Mouse (Mus musculus): ENCODE measurements at regions not wholly inside any gene's neighbourhood (a gene's known extent, or its start where the extent isn't known, plus 50 kb on each side); places are given as distances from the start of the nearest gene placed in this dataset.

DNA sequence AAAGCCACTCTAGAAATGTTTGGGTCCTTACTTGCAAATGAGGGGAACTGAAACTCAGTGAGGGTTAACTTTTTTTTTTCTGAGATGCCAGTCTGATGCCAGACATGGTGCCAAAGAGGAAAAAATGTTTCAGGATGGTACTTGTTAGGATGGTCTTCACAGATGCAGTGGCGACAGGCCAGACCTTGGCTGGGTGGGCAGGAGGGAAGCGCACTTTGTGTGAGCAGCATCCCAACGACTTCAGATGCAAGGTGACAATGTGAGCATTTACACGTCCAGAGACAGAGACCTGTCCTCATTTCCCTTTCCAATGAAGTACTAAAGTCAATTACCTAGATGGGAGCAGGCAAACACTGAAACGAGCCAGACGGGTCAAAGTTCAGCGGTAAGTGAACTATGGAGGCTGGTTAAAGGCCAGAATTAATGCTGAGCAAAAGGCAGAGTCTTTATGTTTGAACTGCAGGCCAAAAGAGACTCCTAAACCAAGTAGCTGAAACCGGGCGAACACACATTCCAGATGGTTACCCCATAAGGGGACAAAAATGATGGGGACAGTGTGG is 213.7 kb upstream of the Ccdc122 start:
- DNase-seq (ENCODE audit: low read depth, low spot score), result no peak

DNA sequence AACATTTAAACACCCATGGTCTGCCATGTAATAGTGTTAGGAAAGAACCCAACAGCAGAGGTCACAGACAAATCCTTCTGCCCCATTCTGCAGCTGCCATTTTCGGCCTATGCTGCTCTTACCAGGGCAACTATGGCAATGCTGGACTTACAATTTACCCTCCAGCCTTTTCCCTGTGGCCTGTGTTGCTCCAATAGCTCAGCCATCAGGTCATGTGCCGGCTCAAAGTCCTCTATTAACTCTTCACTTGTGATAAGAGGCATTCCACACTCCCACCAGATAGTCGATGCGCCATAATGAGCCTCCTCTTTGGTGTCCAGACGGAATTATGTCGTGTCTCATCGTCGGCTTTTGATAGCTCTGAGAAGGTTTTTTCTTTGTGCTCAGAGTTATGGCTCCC is 214.7 kb upstream of the Ccdc122 start:
- no peak for DNase-seq (ENCODE audit: low read depth, low spot score)

GRCm38 (mm10) chr14:76821484-76821883 is 215.1 kb upstream of the Ccdc122 start:
- DNase-seq (ENCODE audit: low read depth, low spot score), result no peak

- no peak for DNase-seq (ENCODE audit: low read depth, low spot score)
Observed at GRCm38 (mm10) chr14:76820989-76821388, 215.6 kb upstream of the Ccdc122 start.

DNA sequence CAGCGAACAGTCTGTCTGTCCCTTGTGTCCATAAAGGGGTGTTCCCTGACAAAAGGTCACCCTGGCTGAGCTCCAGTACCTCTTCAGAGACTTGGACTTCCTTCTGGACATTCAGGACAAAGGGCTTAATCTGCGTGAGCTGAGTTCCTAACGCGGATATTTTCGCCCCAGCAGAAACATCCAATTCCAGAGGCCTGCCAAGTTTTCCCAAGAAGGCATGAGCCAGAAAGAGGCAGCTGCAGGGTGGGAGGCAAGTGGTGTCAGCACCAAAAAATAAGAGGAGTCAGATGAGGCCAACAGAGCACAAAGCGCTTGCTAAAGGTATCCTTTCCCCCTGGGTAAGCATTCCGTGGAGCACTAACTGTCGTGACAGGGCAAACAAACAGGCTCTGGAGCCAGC is 216.9 kb upstream of the Ccdc122 start:
- DNase-seq (ENCODE audit: low read depth, low spot score), result no peak

- no peak for DNase-seq (ENCODE audit: low read depth, low spot score)
Observed at GRCm38 (mm10) chr14:76818256-76819010, 218.1 kb upstream of the Ccdc122 start.

DNA sequence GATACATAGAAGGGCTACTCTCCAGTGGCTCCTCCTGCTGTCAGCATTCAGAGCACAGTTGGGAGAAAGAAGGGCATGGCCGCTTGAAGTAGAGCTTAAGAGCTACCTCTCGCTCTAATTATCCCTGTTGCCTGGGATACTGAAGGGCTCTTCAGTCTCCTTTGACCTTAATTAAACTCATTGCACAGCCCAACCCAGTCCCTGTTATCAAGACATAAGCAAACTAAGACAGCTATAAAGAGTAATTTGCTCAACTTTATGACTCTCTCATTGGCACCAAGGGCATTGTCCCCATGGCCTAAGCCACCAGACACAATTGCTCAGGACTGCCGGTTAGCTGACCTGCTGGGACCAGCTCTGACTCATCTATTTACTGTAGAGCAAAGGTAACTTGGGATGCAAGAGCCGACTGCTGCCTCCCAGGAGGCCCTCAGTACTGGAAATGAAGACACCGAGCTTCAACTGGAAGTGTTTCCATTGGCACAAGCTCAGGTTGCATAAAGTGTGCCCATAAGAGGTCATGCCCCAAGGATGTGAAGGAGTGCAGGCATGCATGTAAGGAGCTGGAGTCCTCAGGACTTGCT is 219.3 kb upstream of the Ccdc122 start:
- no peak for DNase-seq (ENCODE audit: low read depth, low spot score)

DNA sequence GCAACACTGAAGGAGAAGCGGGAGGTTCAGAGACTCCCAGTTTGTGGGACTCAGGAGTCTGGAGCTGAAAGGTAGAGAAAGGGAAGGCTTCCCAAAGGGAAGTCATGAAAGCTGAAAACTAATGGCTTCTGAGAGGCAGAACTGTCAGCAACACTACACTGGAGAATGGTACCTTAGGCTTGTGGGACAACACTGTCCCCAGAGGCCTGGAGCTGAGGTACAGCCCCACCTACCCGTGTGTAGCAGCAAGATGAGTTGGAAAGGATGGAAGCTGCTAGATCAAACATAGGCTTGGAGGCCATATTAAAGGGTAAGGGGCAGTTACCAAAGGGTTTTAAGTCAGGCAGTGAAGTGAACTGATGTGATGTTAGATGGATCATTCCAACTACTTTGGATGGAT is 219.9 kb upstream of the Ccdc122 start:
- no peak for DNase-seq (ENCODE audit: low read depth, low spot score)

- DNase-seq (ENCODE audit: low read depth, low spot score), result no peak
Observed at GRCm38 (mm10) chr14:76812155-76812875, 224.3 kb upstream of the Ccdc122 start.

DNA sequence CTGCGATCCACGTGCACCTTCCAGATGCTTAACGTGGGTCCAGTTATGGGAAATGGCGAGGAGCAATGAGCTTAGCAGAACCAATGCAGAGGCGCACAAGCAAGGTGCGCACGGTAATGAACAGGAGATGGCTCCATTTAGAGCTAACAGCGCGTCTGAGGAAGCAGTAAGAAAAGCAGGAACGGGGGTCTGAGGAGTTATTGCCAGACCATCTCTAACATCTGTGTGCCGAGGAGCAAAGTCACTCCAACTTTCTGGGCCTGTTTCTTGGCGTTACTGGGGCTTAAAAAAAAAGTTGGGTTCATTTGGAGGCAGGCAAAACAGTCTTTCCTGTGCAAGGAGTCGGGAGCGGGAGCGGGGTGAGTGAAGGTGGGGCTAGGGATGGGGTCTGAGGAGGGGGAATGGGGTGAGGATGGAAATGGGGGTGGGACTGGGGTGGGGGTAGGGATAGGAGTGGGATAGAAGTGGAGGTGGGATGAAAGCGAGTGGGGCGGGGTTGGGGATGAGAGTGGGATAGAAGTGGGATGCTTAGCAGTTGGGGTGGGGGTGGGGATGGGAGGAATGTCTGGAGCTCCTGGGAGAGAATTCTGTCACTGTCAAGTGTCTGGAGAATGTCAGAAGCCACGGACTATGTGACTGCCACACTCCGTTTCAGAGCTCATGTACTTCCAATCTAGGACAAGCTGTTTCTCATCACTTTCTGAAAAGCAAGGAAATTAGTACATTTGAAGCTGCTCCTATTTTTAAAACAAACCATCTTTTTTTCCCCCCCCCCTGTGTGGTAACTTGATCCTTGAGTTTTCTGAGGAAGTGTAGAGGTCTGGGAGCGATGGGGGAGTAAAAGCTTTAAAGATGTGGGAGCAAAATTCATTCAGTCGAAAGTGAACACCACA is 225.6 kb upstream of the Ccdc122 start:
- no peak for DNase-seq (ENCODE audit: low read depth, low spot score)

- DNase-seq (ENCODE audit: low read depth, low spot score), result no peak
Observed at GRCm38 (mm10) chr14:76810041-76810440, 226.5 kb upstream of the Ccdc122 start.

- DNase-seq (ENCODE audit: low read depth, low spot score), result no peak
Observed at GRCm38 (mm10) chr14:76809411-76809810, 227.2 kb upstream of the Ccdc122 start.

DNA sequence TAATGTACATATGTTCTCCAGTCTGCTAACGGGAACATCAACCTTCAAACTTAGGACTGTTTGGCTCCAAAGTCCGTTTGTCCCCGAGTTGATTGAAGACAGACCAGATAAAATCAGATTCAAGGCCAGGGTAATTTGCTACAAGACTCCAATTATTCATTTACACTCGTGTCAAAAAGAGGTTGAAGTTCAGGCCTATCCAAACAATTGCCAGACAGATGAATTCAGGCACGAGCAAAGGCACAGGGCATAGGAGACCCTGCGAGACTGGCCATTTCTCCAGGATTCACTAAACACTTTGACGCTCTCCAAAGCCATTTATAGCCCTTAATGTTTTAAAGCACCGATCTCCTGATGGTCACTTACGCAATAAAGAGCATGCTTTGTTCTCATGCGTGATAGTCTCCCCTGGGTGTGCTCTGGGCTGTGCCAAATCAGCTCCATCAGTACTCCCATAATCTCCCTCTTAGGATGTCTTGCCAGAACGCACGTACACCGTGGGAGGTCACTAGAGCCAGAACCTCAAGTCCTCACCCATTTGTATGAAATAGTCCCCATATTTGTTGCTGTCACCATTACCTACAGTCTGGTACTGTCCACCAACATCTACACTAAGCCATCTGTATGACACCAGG is 231.3 kb upstream of the Ccdc122 start:
- DNase-seq (ENCODE audit: low read depth, low spot score), result no peak

- DNase-seq (ENCODE audit: low read depth, low spot score), result no peak
Observed at GRCm38 (mm10) chr14:76804447-76805150, 232.0 kb upstream of the Ccdc122 start.

DNA sequence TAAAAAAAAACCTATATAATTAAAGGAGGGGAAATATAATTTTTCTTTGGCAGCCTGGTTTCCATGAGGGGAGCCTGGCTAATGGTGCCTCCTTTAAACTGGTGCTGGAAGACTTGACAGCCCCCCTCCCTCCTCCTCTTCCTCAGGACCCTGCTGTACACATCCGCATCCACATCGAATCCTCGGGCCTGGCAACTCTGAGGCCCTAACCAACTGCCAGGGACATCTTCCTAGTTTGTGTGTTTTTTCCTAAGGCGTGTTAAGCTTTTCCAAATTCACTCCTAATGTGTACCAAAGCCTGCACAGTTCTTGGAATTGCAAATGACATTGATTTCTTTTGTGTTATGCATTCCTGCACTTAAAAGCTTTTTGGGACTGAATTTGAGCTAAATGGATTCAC is 236.4 kb upstream of the Ccdc122 start:
- DNase-seq (ENCODE audit: low read depth, low spot score), result no peak

DNA sequence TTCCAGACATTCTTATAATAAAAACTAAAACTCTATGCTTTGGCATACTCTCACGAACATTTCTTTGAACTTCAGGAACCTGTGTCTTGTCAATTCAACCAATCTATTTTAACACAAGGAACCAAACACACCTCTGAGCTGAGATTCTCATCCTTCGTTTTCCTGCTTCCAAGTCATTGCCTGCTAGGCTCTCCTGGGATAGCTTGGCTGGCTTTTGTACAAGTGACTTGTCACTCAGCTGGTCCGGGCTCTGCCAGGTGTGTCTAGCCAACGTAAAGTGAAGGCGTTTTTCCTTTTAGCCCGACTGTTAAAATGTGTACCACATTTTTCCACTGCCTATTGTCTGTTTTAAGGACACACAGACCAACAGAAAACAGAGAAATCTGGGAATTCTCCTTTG is 236.8 kb upstream of the Ccdc122 start:
- no peak for DNase-seq (ENCODE audit: low read depth, low spot score)

DNA sequence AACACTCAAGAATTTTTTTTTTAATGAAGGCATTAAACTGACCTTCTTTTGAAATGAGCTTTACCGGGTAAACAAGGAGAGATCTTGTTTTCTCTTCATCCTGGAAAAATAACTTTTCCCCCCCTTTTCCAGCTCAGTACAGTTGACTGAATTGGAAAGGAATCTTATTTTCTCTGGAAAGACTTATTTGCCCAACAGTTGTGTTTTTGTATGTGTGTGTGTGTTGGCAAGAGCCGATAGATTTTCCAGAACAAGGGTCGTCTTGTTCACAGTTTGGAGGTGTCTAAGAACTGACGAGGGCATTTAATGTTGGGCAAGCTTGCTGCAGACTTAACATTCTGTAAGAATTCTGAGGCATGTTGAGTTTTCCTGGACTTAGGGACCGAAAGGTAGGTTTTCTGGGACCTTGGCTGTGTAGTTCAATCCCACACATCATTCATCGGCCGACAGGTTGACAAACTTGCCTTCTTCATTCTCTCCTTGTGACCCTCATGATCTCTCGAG is 237.6 kb upstream of the Ccdc122 start:
- DNase-seq (ENCODE audit: low read depth, low spot score), result no peak

- DNase-seq (ENCODE audit: low read depth, low spot score), result no peak
Observed at GRCm38 (mm10) chr14:76798488-76798887, 238.1 kb upstream of the Ccdc122 start.

- DNase-seq (ENCODE audit: low read depth, low spot score), result no peak
Observed at GRCm38 (mm10) chr14:76797518-76797917, 239.1 kb upstream of the Ccdc122 start.
